Mouse (Mus musculus) hematopoietic stem cell, adult 5-6 weeks (primary cell): ENCODE measurements around the gene Cd244a. TPM values are rescaled to one million over a fixed set of nuclear protein-coding genes. Genes with fewer than 3 reads are reported as not detected.

Experiments used
- ATAC-seq, 2 experiments: fragments of 125-278 bp in 1 of 2; replicated peaks in 1 of 2; 2 replicates each; pipeline ENCODE4 v1.8.0; 2016 to 2017; ENCODE audit warnings: inconsistent platforms in 2 of 2, mild to moderate bottlenecking in 2 of 2, moderate number of reproducible peaks in 2 of 2, low read depth in 1 of 2, moderate TSS enrichment in 1 of 2; ENCODE audit not compliant: low FRiP score in 2 of 2, poor library complexity in 2 of 2, severe bottlenecking in 2 of 2, insufficient read depth in 1 of 2, low TSS enrichment in 1 of 2
- total RNA-seq: library from RNA; stranded (forward); fragments of 172-1452, 232-1000 nt; gene quantifications from 2 replicates; pipeline ENCODE4 v1.2.3, GENCODE M21; 2017

Cd244a gene
- total RNA-seq, 1 experiment from 2014 or later, result 25.9 TPM

DNA sequence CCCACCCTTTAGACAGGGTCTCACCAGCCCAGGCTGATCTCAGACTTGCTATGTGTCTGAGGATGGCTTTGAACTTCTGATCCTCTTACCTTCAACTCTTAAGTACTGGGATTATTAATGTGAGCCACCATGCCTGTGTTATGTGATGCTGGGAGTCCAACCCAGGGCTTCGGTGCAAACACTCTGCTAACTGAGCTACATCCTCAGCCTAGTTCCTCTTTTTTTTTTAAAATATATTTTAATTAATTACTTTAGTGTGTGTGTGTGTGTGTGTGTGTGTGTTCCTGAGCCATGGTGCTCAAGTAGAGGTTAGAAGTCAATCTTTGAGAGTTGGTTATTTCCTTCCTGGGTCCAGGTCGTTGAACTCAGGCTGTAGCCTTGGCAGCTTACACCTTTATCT lies 4.0 kb downstream of the Cd244a start:
- ATAC-seq, result no peak

DNA sequence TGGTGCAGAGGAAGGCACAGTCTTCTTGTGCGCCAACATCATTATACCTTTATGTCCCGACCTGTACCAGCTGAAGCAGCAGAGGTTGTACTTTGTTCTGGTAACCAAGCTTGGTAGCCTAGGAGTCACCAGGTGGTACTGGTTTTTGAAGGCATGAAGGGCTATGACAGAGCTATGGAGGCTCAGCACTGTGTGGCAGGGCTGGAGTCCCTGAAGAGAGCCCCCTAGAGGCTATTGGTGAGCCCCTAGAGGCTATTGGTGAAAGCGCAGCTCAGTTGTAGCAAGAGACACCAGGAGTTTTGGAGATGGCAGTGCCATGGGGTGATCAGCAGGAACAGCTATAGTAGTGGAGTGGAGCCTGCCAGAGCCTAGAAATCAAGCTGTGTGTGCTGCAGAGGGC lies 5.3 kb downstream of the Cd244a start:
- ATAC-seq, result peak; percentile 55 to 59; a peak in 2 of 4 replicates

DNA sequence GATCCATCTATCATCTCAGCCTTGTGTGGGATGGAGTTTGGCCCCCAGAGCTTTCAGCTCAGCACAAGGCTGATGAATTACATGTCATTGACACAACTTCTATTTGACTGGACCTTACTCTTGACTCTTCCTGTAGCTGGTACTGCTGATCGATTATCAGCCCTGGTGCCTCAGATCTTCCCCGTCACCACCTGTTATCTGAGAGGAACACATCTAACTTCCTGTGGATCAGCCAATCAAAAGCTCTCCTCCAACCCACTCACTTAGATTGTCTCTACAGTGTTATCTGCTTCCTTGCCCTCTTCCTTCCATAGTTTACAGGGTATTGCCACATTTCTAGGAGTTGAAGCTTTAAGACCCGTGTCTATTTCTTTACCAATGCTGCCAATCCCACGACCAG lies 6.9 kb downstream of the Cd244a start:
- no peak for ATAC-seq

GRCm38 (mm10) chr1:171566777-171567176 lies 7.8 kb downstream of the Cd244a start:
- ATAC-seq, result peak; percentile 67 to 78

GRCm38 (mm10) chr1:171568436-171568835 lies 9.4 kb downstream of the Cd244a start:
- ATAC-seq, result no peak

DNA sequence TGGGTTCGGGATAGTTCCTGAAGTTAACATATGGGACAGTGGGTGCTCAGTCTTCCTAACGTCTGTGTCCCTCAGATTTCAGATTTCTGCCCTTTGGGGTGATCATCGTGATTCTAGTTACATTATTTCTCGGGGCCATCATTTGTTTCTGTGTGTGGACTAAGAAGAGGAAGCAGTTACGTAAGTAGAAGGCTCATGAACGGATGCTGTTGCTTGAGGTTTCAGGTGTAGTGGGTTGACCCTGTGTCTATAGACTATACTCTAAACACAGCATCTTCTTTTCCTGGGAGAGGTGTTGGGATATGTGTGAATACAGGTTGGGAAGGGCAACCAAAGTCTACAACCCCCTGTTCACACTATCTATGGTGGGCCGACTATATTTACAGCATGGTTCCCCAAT lies 18.2 kb downstream of the Cd244a start:
- no peak for ATAC-seq

DNA sequence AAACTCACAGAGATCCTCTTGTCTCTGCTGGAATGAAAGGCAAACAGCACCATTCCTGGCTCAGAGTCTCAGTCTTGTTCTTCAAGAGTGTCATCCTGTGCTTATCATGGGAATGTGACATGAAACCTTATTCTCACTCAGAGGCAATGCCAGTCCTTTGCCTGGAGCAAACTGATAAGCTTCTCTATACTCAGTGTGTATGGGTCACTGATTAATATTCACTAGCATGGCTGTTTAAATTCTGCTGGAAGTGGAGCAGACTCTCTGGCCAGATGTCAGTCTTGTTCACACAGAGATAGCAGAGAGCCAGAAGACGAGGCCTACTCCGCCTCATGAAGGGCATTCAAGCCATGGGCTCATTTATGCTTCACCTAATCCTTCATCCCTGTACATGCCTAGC lies 25.6 kb downstream of the Cd244a start:
- ATAC-seq, result 0 out of 4 replicates have a peak, but pooled peaks of 1 of the 2 experiments have one; percentile 12

- ATAC-seq, result no peak
Measured at GRCm38 (mm10) chr1:171604686-171605085, 45.7 kb downstream of the Cd244a start.

GRCm38 (mm10) chr1:171606656-171607055 lies 47.7 kb downstream of the Cd244a start:
- no peak for ATAC-seq

GRCm38 (mm10) chr1:171607176-171607575 lies 48.2 kb downstream of the Cd244a start, which contains the start of gene Ly9:
Gene Ly9 (minus strand): TSS chr1:171607410.
- peak; percentile 58 to 83 for ATAC-seq

GRCm38 (mm10) chr1:171610026-171610425 lies 51.0 kb downstream of the Cd244a start:
- peak in 1 of 2 experiments; percentile 48; a peak in 1 of 4 replicates for ATAC-seq

- no peak for ATAC-seq
Measured at GRCm38 (mm10) chr1:171610781-171611180, 51.8 kb downstream of the Cd244a start.

- ATAC-seq, result 0 out of 4 replicates have a peak, but pooled peaks have one; percentile 42 to 47
Measured at GRCm38 (mm10) chr1:171613962-171614361, 55.0 kb downstream of the Cd244a start.

DNA sequence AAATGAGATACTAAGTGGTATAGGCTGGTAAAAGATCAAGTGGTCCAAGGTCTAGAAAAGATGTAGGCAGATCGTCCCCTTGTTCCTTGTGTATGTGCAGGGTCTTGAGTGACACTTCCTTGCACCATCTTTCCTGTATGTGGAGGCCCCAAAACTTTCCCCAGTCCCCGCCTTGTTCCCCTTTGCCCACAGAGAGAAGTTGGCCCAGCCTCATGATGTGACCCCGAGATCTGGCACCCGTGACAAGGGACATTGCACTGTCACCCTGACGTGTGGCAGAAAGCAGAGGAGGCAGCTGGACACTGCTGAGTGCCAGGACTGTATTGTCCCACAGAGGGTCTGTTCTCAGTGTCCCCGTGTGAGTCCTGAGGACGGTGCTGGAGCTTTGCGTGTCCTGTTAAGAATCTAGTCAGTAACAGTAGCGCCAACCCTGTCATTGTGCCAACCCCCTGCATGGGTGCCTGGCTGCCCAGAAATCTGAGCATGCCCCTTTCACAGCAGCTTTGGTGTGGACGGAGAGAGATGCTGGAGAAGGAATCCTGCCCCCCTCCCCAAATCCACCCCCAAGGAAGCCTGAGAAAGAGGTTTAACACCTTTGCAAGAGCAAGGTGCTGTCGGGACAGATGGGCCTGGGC lies 58.0 kb downstream of the Cd244a start:
- peak in 1 of 2 experiments; percentile 16; a peak in 1 of 4 replicates for ATAC-seq

GRCm38 (mm10) chr1:171619001-171619400 lies 60.0 kb downstream of the Cd244a start:
- ATAC-seq, result peak; percentile 90 to 95

GRCm38 (mm10) chr1:171619645-171620044 lies 60.7 kb downstream of the Cd244a start:
- ATAC-seq, result peak in 1 of 2 experiments; percentile 28; a peak in 2 of 4 replicates

- no peak; a peak in 1 of 4 replicates for ATAC-seq
Measured at GRCm38 (mm10) chr1:171620091-171620490, 61.1 kb downstream of the Cd244a start.

DNA sequence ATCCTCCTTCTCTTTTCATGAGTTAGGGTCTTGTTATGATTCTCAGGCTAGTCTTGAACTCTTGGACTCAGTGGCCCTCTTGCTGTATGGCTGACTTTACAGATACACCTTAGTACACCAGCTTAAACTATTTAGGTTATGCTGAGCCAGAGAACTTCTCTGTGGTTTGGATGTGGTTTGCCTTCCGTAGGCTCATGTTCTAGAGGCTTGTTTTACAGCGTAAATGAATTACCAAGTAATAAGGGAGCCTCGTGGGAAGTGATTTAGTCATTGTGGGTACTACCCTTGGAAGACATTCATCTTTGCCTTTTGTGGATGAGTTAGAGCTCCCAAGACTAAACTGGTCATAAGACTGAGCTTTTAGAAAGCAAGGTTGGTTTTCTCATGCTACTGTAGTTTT lies 68.8 kb downstream of the Cd244a start:
- peak in 1 of 2 experiments; percentile 30; a peak in 1 of 4 replicates for ATAC-seq

GRCm38 (mm10) chr1:171629168-171629567 lies 70.2 kb downstream of the Cd244a start:
- peak; percentile 37 to 40; a peak in 3 of 4 replicates for ATAC-seq
